Mouse (Mus musculus) kidney, embryonic 15.5 days (tissue): ENCODE measurements around the gene Spred2. TPM values are rescaled to one million over a fixed set of nuclear protein-coding genes. Genes with fewer than 3 reads are reported as not detected.

ENCODE experiments used
- ATAC-seq: fragments of 200-750 bp; cut with Nextera tagmentation; replicated peaks from 2 replicates; pipeline ENCODE4 v1.8.0; 2017; ENCODE audit warnings: moderate TSS enrichment; ENCODE audit not compliant: low FRiP score
- H3K27ac ChIP-seq: fragments of 300-500 bp; sonication (generic); 2 replicates; pipeline ENCODE4 v1.5.1; 2015; ENCODE audit warnings: mild to moderate bottlenecking, inconsistent platforms
- H3K27me3 ChIP-seq: fragments of 300-500 bp; sonication (generic); 2 replicates; pipeline ENCODE4 v1.6.1; 2015; ENCODE audit warnings: inconsistent platforms
- H3K36me3 ChIP-seq: fragments of 300-500 bp; sonication (generic); 2 replicates; pipeline ENCODE4 v1.6.1; 2015; ENCODE audit warnings: inconsistent platforms
- H3K4me1 ChIP-seq: fragments of 300-500 bp; sonication (generic); 2 replicates; pipeline ENCODE4 v1.6.1; 2015; ENCODE audit warnings: inconsistent platforms
- H3K4me2 ChIP-seq: fragments of 300-500 bp; sonication (generic); 2 replicates; pipeline ENCODE4 v1.6.1; 2015; ENCODE audit warnings: moderate library complexity, mild to moderate bottlenecking, inconsistent platforms
- H3K4me3 ChIP-seq: fragments of 300-500 bp; sonication (generic); replicated peaks from 2 replicates; pipeline ENCODE4 v1.5.1; 2015; ENCODE audit warnings: mild to moderate bottlenecking, inconsistent platforms
- H3K9ac ChIP-seq: fragments of 300-500 bp; sonication (generic); 2 replicates; pipeline ENCODE4 v1.6.1; 2015; ENCODE audit warnings: mild to moderate bottlenecking, inconsistent platforms
- H3K9me3 ChIP-seq: fragments of 300-500 bp; sonication (generic); replicated peaks from 2 replicates; pipeline ENCODE4 v1.6.1; 2016; ENCODE audit warnings: inconsistent platforms
- WGBS: fragments of 180-500 bp; shearing (Covaris S2); methylation state at CpG from one replicate; pipeline ENCODE4 v1.1.7; 2015; ENCODE audit warnings: mixed read lengths; 5-methylcytosine and 5-hydroxymethylcytosine counted together
- polyA plus RNA-seq: library from polyadenylated mRNA; unstranded; fragments of >200 nt; fragmentation: Nextera tagmentation; extraction: Ambion mirVana; gene quantifications from 2 replicates; pipeline ENCODE4 v1.2.1, GENCODE M21; 2015

Gene Spred2
- polyA plus RNA-seq, 1 experiment from 2014 or later = 9.8 TPM

DNA sequence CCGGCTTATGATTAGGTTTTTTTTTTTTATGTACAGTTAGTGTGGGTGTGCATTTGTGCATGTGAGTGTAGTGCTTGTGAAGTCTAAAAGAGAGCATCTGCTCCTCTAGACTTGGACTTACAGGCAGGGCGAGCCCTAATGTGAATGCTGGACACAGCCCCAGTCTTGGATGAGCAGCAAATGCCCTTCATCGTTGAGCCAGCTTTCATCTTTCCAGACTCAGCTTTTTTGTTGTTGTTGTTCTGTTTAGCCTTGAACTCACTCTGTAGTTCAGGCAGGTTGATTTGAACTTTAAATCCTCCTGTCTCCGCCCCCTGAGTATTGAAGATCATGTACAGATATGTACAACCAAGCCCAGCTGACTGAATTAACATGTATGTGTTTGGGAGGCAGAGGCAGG is 4.5 kb downstream of the Spred2 start:
- Histone ChIP-seq H3K9me3 (no peaks in the 10 kb centered on the region), H3K9ac (no peak overlapping the region), H3K27me3 (no peaks in the 10 kb centered on the region), H3K4me1 (peaks cover 44% of the 10 kb centered on the region), H3K4me3 (no peak overlapping the region), H3K27ac (no peak overlapping the region), H3K4me2 (no peak overlapping the region), H3K36me3 (peaks cover 3% of the 10 kb centered on the region; the same call in 1 of the 2 replicates)
- 88% methylated on average over 4 of the region's 4 CpGs for WGBS
- no peak for ATAC-seq

DNA sequence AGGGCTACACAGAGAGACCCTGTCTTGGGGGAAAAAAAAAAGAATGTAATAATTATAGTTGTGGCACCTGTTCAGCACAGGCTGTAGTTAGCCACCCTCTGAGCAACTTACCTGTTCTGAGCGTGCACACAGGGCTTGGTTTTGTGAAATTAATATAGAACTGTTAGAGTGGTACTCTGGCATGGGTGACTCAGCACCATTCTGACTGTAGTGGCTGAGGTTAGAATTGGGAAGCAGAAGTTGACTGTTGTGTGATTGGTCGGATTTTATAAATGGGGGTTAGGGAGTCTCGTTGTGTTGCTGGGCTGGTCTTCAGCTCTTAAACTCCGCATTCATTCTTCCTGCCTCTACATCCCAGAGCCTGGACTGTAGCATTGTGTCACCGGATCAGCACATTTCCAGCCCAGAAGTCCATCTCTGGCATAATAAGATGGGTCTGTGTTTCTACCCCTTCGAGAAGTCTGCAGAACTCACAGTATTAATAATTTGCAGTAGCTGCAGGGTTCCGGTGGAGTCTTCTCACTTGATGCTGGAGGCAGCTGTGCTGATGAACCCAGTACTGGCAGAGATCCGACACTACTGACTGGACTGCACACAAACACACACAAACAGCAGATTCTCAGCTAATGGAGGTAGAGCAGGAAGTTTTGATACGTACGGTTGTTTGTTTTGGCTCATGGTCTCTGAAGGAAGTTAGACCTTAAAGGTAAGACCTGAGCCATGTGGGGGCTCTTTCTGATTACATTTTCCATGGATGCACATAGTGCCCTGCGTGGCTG is 5.1 kb downstream of the Spred2 start:
- H3K36me3 ChIP-seq = peaks cover 3% of the 10 kb centered on the region; the same call in 1 of the 2 replicates
- no peak overlapping the region for H3K27ac ChIP-seq
- H3K9me3 ChIP-seq = no peaks in the 10 kb centered on the region
- ATAC-seq = no peak
- WGBS = 63% methylated on average over 11 of the region's 11 CpGs
- no peaks in the 10 kb centered on the region for H3K27me3 ChIP-seq
- H3K9ac ChIP-seq = no peak overlapping the region
- H3K4me3 ChIP-seq = no peak overlapping the region
- no peak overlapping the region for H3K4me2 ChIP-seq
- H3K4me1 ChIP-seq = peaks cover 48% of the 10 kb centered on the region

GRCm38 (mm10) chr11:19931569-19932230 is 7.5 kb downstream of the Spred2 start:
- Histone ChIP-seq H3K36me3 (peaks cover 3% of the 10 kb centered on the region; the same call in 1 of the 2 replicates), H3K9ac (no peak overlapping the region), H3K4me1 (peaks cover 60% of the 10 kb centered on the region), H3K4me2 (no peak overlapping the region), H3K4me3 (no peak overlapping the region), H3K9me3 (no peaks in the 10 kb centered on the region), H3K27me3 (no peaks in the 10 kb centered on the region), H3K27ac (no peak overlapping the region)
- 78% methylated on average over 9 of the region's 9 CpGs for WGBS
- no peak for ATAC-seq

GRCm38 (mm10) chr11:19932983-19933511 is 8.9 kb downstream of the Spred2 start:
- no peak overlapping the region for H3K4me3 ChIP-seq
- peaks cover 56% of the 10 kb centered on the region for H3K4me1 ChIP-seq
- ATAC-seq = no peak
- no peak overlapping the region for H3K4me2 ChIP-seq
- H3K36me3 ChIP-seq = peaks cover 3% of the 10 kb centered on the region; the same call in 1 of the 2 replicates
- no peak overlapping the region for H3K9ac ChIP-seq
- no peaks in the 10 kb centered on the region for H3K9me3 ChIP-seq
- H3K27me3 ChIP-seq = no peaks in the 10 kb centered on the region
- 90% methylated on average over 14 of the region's 14 CpGs for WGBS
- no peak overlapping the region for H3K27ac ChIP-seq

DNA sequence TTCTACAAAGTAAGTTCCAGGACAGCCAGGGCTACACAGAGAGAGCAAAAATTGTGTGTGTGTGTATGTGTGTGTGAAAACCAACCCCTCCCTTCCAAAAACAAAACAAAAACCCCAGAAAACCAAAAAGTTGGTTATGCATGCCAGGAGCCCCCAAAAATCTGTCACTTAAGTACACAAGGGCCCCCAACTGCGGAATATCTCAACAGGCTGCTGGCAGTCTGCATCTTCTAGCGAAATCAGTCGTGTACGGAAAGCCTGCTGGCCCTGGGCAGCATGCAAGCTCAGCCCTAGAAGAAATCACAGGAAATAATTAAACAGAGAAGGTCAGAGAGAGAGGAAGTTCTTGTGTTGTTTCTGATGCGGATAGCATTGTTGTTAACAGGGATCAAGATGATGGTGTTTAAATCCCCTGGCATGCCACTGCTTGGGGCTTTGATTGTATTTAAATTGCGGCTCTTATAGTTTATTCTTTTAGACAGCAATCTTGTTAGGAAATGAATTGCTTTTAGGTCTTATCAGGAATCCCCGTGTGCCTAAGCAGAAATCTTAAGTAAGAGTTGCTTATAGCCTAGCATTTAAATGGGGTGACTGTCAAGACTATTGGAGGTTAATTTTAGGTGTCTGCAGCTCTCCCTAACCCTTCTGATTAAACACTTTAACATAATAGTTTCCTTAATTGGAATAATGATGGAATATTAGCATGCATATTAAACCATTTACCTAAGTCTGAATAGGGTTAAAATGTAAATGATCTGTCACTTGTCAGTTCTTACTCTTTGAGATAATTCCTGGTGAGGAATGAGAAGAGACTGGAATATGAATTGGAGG is 11.6 kb downstream of the Spred2 start:
- H3K4me2 ChIP-seq = no peak overlapping the region
- peaks cover 40% of the 10 kb centered on the region for H3K4me1 ChIP-seq
- H3K36me3 ChIP-seq = peaks cover 3% of the 10 kb centered on the region; the same call in 1 of the 2 replicates
- H3K27me3 ChIP-seq = no peaks in the 10 kb centered on the region
- H3K4me3 ChIP-seq = no peak overlapping the region
- H3K27ac ChIP-seq = peak overlapping the region; percentile 62
- no peaks in the 10 kb centered on the region for H3K9me3 ChIP-seq
- 33% methylated on average over 7 of the region's 7 CpGs for WGBS
- H3K9ac ChIP-seq = no peak overlapping the region
- no peak for ATAC-seq

GRCm38 (mm10) chr11:19938456-19939004 is 14.4 kb downstream of the Spred2 start:
- no peak overlapping the region for H3K9ac ChIP-seq
- H3K9me3 ChIP-seq = no peaks in the 10 kb centered on the region
- H3K27ac ChIP-seq = no peak overlapping the region
- H3K36me3 ChIP-seq = no peaks in the 10 kb centered on the region; the same call in 1 of the 2 replicates
- H3K4me3 ChIP-seq = no peak overlapping the region
- 93% methylated on average over 10 of the region's 10 CpGs for WGBS
- H3K4me2 ChIP-seq = no peak overlapping the region
- ATAC-seq = no peak
- H3K27me3 ChIP-seq = no peaks in the 10 kb centered on the region
- peaks cover 41% of the 10 kb centered on the region for H3K4me1 ChIP-seq

- no peak overlapping the region for H3K27ac ChIP-seq
- 68% methylated on average over 5 of the region's 5 CpGs for WGBS
- H3K9ac ChIP-seq = no peak overlapping the region
- no peaks in the 10 kb centered on the region for H3K27me3 ChIP-seq
- no peak for ATAC-seq
- H3K4me3 ChIP-seq = no peak overlapping the region
- no peaks in the 10 kb centered on the region; the same call in 1 of the 2 replicates for H3K36me3 ChIP-seq
- no peaks in the 10 kb centered on the region for H3K9me3 ChIP-seq
- H3K4me1 ChIP-seq = peaks cover 37% of the 10 kb centered on the region
- no peak overlapping the region for H3K4me2 ChIP-seq
Observed at GRCm38 (mm10) chr11:19939305-19939730, 15.1 kb downstream of the Spred2 start.

GRCm38 (mm10) chr11:19939831-19940230 is 15.7 kb downstream of the Spred2 start:
- ATAC-seq = no peak
- H3K36me3 ChIP-seq = peaks cover under 1% of the 10 kb centered on the region
- no peak overlapping the region for H3K9ac ChIP-seq
- H3K4me2 ChIP-seq = no peak overlapping the region
- no peak overlapping the region for H3K4me3 ChIP-seq
- no peak overlapping the region for H3K27ac ChIP-seq
- WGBS = 91% methylated on average over 8 of the region's 8 CpGs
- peaks cover 40% of the 10 kb centered on the region for H3K4me1 ChIP-seq
- H3K9me3 ChIP-seq = no peaks in the 10 kb centered on the region
- no peaks in the 10 kb centered on the region for H3K27me3 ChIP-seq

DNA sequence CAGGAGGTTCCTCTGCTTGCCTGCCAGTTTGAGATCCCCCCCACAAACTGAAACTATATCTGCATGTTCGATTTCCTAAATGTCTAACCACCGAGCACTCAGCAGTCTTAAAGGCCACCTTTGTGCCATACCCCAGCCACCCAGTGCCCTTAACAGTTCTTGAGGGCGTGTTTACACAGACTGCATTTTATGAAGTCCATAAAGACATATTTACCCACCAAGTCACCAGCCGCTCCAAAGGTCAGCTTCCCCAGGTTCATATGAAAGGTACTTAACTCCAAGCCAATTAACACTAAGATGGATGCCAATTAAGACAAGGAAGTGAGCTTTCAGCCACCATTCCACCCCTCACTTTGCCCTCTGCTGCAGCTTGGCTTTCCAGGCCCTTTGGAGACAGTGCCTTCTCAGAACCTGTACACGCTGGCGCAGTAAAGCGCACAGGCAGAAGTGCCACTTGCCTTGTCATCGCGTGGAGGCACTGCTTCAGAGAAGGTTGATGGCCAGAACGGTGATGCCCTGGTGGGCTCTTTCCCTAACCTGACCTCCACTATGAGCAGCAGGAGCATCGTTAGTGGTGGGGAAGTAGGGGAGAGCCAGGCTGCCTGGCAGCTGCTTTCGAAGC is 17.1 kb downstream of the Spred2 start:
- no peaks in the 10 kb centered on the region for H3K27me3 ChIP-seq
- no peak for ATAC-seq
- peaks cover 33% of the 10 kb centered on the region for H3K4me1 ChIP-seq
- no peaks in the 10 kb centered on the region for H3K9me3 ChIP-seq
- H3K9ac ChIP-seq = no peak overlapping the region
- WGBS = 75% methylated on average over 12 of the region's 12 CpGs
- peaks cover 9% of the 10 kb centered on the region for H3K36me3 ChIP-seq
- H3K4me2 ChIP-seq = no peak overlapping the region
- no peak overlapping the region for H3K4me3 ChIP-seq
- no peak overlapping the region for H3K27ac ChIP-seq

GRCm38 (mm10) chr11:19941978-19942377 is 17.8 kb downstream of the Spred2 start:
- peaks cover 26% of the 10 kb centered on the region for H3K4me1 ChIP-seq
- no peaks in the 10 kb centered on the region for H3K27me3 ChIP-seq
- WGBS = 63% methylated on average over 4 of the region's 4 CpGs
- no peak overlapping the region for H3K27ac ChIP-seq
- no peaks in the 10 kb centered on the region for H3K9me3 ChIP-seq
- H3K4me3 ChIP-seq = no peak overlapping the region
- no peak for ATAC-seq
- H3K36me3 ChIP-seq = peaks cover 9% of the 10 kb centered on the region
- H3K4me2 ChIP-seq = no peak overlapping the region
- H3K9ac ChIP-seq = no peak overlapping the region

- 94% methylated on average over 2 of the region's 2 CpGs for WGBS
- no peak for ATAC-seq
Observed at GRCm38 (mm10) chr11:19943753-19944152, 19.6 kb downstream of the Spred2 start.

More at GRCm38 (mm10) chr11:19943753-19944152, 19.6 kb downstream of the Spred2 start:
- Histone ChIP-seq H3K27ac (no peak overlapping the region), H3K27me3 (no peaks in the 10 kb centered on the region), H3K4me1 (peaks cover 38% of the 10 kb centered on the region), H3K9ac (no peak overlapping the region), H3K36me3 (peaks cover 9% of the 10 kb centered on the region), H3K9me3 (no peaks in the 10 kb centered on the region), H3K4me3 (no peak overlapping the region), H3K4me2 (no peak overlapping the region)
